ENCODE assay signal across 10 mouse cellular contexts in genomic region chr11:104232141-104233061, GRCm38 (mm10). TPM values are rescaled to one million over a fixed set of nuclear protein-coding genes. Genes with fewer than 3 reads are reported as not detected.
DNase-seq lines count a peak whose midpoint lies in the region; ATAC-seq and TF ChIP-seq lines count a peak whose summit lies in the region.
"Had no signal": no experiment of that assay in that cellular context is flagged by ENCODE, and none has a peak within 500 bp of the region (broad histone marks: within the 10 kb centered on the region; RNA-seq: fewer than 3 reads in every experiment).

No protein-coding gene starts in this region.

- no peaks in the 10 kb centered on the region for H3K79me2 ChIP-seq in myocyte (ENCODE audit: control insufficient read depth, insufficient read depth)

- peak overlapping the region; percentile 78 for H3K4me2 ChIP-seq in limb, embryonic 11.5 days (ENCODE audit: low read depth, severe bottlenecking)
- peak overlapping the region; percentile 84 for H3K4me2 ChIP-seq in myocyte (ENCODE audit: low read depth)

- H3K27ac ChIP-seq in gastrocnemius, adult 2 months: peak overlapping the region; percentile 96
- H3K27ac ChIP-seq in limb, embryonic 11.5 days (replicated peaks; ENCODE audit: low read depth, low read length): no peak overlapping the region; the same call in 1 of the 2 replicates

- H3K27me3 ChIP-seq in limb, embryonic 11.5 days (ENCODE audit: control insufficient read depth, insufficient read depth, low read length): peaks cover 39% of the 10 kb centered on the region
- no peaks in the 10 kb centered on the region for H3K27me3 ChIP-seq in myocyte (ENCODE audit: control insufficient read depth, insufficient read depth, insufficient read length)

- no peak; the same call in 1 of the 2 replicates for ATAC-seq in limb, embryonic 11.5 days (ENCODE audit: insufficient number of reproducible peaks, low FRiP score, low TSS enrichment, low read depth)

- no peak overlapping the region for H3K9ac ChIP-seq in limb, embryonic 11.5 days (ENCODE audit: low read length)

- H3ac ChIP-seq in myocyte (ENCODE audit: control insufficient read depth, insufficient read length): peak overlapping the region; percentile 50

- no peaks in the 10 kb centered on the region for H3K36me3 ChIP-seq in limb, embryonic 11.5 days (ENCODE audit: control insufficient read depth, insufficient read depth, low read length)
- no peaks in the 10 kb centered on the region for H3K36me3 ChIP-seq in myocyte (ENCODE audit: control insufficient read depth, insufficient read depth)

- TF ChIP-seq CTCF in gastrocnemius, adult 2 months (IDR thresholded peaks at IDR 0.05): peak; percentile 15; the same call in 1 of the 2 replicates

- H3K4me3 ChIP-seq in gastrocnemius, adult 2 months: peak overlapping the region; percentile 82
- peak overlapping the region; percentile 45 for H3K4me3 ChIP-seq in limb, embryonic 11.5 days (ENCODE audit: low read depth, low read length)
- H3K4me3 ChIP-seq in myocyte: peak overlapping the region; percentile 44

- intact Hi-C loops in gastrocnemius, adult 2 months (cut with DNase I): loop anchor here (10.0 kb wide), 1 partner anchor 232 kb away; the partner anchor contains the start of gene Kansl1

- no peak for TF ChIP-seq POLR2A in myocyte (IDR thresholded peaks at IDR 0.05; ENCODE audit: insufficient read length, low read depth)

- no peaks in the 10 kb centered on the region for H3K9me3 ChIP-seq in limb, embryonic 11.5 days (ENCODE audit: control insufficient read depth, low read length)

- WGBS in limb, embryonic 11.5 days: under 1% methylated on average over 71 of the region's 72 CpGs

- peak; percentile 67 to 74 for DNase-seq in left cerebral cortex, adult 18-20 months (ENCODE audit: low spot score in 2 of 2)
- DNase-seq in left cerebral cortex, adult 11 months (ENCODE audit: low spot score): no peak
- peak; percentile 82 to 85 for DNase-seq in cerebellum, postnatal 14 days
- peak; percentile 77 for DNase-seq in gastrocnemius, adult 2 months
- DNase-seq in kidney, adult 11 months: peak; percentile 59
- DNase-seq in limb, embryonic 11.5 days (ENCODE audit: low spot score): peak; percentile 56
- DNase-seq in thymus, postnatal 14 days: peak; percentile 30

- peaks cover 8% of the 10 kb centered on the region for H3K4me1 ChIP-seq in limb, embryonic 11.5 days (ENCODE audit: control insufficient read depth, insufficient read depth, low read length)

TF ChIP-seq in myocyte, 11 proteins besides CTCF, POLR2A, EP300 and RAD21:
- no peak for TF ChIP-seq SRF (IDR thresholded peaks at IDR 0.05; ENCODE audit: control insufficient read depth, insufficient read length, low read depth)
- TF ChIP-seq POLR2AphosphoS2 (IDR thresholded peaks at IDR 0.05; ENCODE audit: insufficient read length, low read depth): no peak
- TF ChIP-seq TCF12 (IDR thresholded peaks at IDR 0.05; ENCODE audit: insufficient read depth, poor library complexity, severe bottlenecking): no peak
- no peak for TF ChIP-seq MYOD1 (IDR thresholded peaks at IDR 0.05; ENCODE audit: control insufficient read depth in 1 of 3, insufficient read length in 2 of 3, low read depth in 2 of 3)
- TF ChIP-seq CEBPB (IDR thresholded peaks at IDR 0.05; ENCODE audit: insufficient read depth, poor library complexity, severe bottlenecking): no peak
- no peak for TF ChIP-seq REST (IDR thresholded peaks at IDR 0.05; ENCODE audit: insufficient read depth, insufficient read length)
- TF ChIP-seq USF1 (IDR thresholded peaks at IDR 0.05; ENCODE audit: low read depth): no peak
- TF ChIP-seq E2F4 (IDR thresholded peaks at IDR 0.05; ENCODE audit: insufficient read depth): no peak
- no peak for TF ChIP-seq MYOG (IDR thresholded peaks at IDR 0.05; ENCODE audit: control insufficient read depth in 1 of 3, insufficient read depth in 1 of 3, insufficient read length in 2 of 3, low read depth in 2 of 3)
- no peak for TF ChIP-seq MAX (IDR thresholded peaks at IDR 0.05; ENCODE audit: low read depth)
- TF ChIP-seq TCF3 (IDR thresholded peaks at IDR 0.05; ENCODE audit: insufficient read length, low read depth): no peak

RNA-seq across cellular contexts. Expression of gene Mapt, which starts 1.2 kb away (rescaled TPM):
- 100 to 1,000 TPM; 350 to 364 TPM for total RNA-seq in left cerebral cortex, adult 18-20 months (2021)
- 10 to 100 TPM; 66.3 to 79.2 TPM for total RNA-seq in gastrocnemius, adult 2 months (2021)
- 1.1 and 1.2 TPM in 2 replicates for polyA plus RNA-seq in limb, embryonic 11.5 days (2014; fragmentation: Nextera tagmentation; extraction: Ambion mirVana)
- 8.0 TPM for polyA plus RNA-seq in myocyte (2012; fragmentation: generic; extraction: Trizol)
- total RNA-seq: hematopoietic stem cell, adult 5-6 weeks had no signal

RNA-seq across cellular contexts. Expression of gene Sppl2c, which starts 46.3 kb away (rescaled TPM):
- total RNA-seq in left cerebral cortex, adult 18-20 months (2021): not detected
- not detected for total RNA-seq in gastrocnemius, adult 2 months (2021)
- polyA plus RNA-seq in limb, embryonic 11.5 days (2014; fragmentation: Nextera tagmentation; extraction: Ambion mirVana): not detected in 2 replicates
- polyA plus RNA-seq in myocyte (2012; fragmentation: generic; extraction: Trizol): not detected
- total RNA-seq: CH12.LX; hematopoietic stem cell, adult 5-6 weeks had no signal

Comparison
In these comparisons a context has a peak if more than half of its experiments do, and no peak if none do; other contexts are left out.
1. RNA of gene Mapt, which starts 1.2 kb away (total RNA-seq): 350 to 364 TPM in left cerebral cortex, adult 18-20 months; 66.3 to 79.2 TPM in gastrocnemius, adult 2 months; every median in the first group is over 4 times any median in the second.
2. Peak in every context shown above with its lines, with median percentiles within 50 percentile points of each other: H3K4me3 ChIP-seq.